Mouse (Mus musculus) CH12.LX (cell line): ENCODE results near the gene Golga3. TPM values are rescaled to one million over a fixed set of nuclear protein-coding genes. Genes with fewer than 3 reads are reported as not detected.

Experiments used
- DNase-seq: peaks from one replicate; pipeline ENCODE4 v3.0.0-alpha.2; 2013; ENCODE audit errors: extremely low read depth
- H3K27ac ChIP-seq: 2 replicates; pipeline ENCODE4 v1.5.1; 2012; ENCODE audit warnings: low read depth, mild to moderate bottlenecking, control low read depth, moderate library complexity; ENCODE audit not compliant: insufficient read depth
- H3K27me3 ChIP-seq: replicated peaks from 2 replicates; pipeline ENCODE3; 2012; ENCODE audit warnings: inconsistent platforms
- H3K36me3 ChIP-seq, 2 experiments: replicated peaks in 1 of 2; 2 replicates each; pipeline versions ENCODE3 to v1.6.1; 2012; ENCODE audit warnings: inconsistent platforms in 1 of 2, low read length in 1 of 2, mild to moderate bottlenecking in 1 of 2, mixed read lengths in 1 of 2, moderate library complexity in 1 of 2; ENCODE audit not compliant: control insufficient read depth in 1 of 2, insufficient read depth in 1 of 2
- H3K4me1 ChIP-seq, 2 experiments: 2 replicates each; pipeline ENCODE4 v1.6.1; 2012; ENCODE audit warnings: inconsistent platforms in 1 of 2, moderate library complexity in 1 of 2; ENCODE audit not compliant: insufficient read depth in 2 of 2, control insufficient read depth in 1 of 2
- H3K4me2 ChIP-seq: 2 replicates; pipeline ENCODE4 v1.6.1; 2012; ENCODE audit warnings: low read depth, mild to moderate bottlenecking, control low read depth; ENCODE audit not compliant: poor library complexity, insufficient read depth, severe bottlenecking
- H3K4me3 ChIP-seq, 3 experiments: fragments of 150-350 bp in 1 of 3; sonication (generic) in 1 of 3; replicated peaks in 1 of 3; 2 replicates each; pipeline versions ENCODE3 to v1.5.1; 2011 to 2012; ENCODE audit warnings: low read depth in 2 of 3, low read length in 2 of 3, mild to moderate bottlenecking in 2 of 3, moderate library complexity in 2 of 3, control low read depth in 1 of 3, improper control_type of control experiment in 1 of 3, inconsistent platforms in 1 of 3, mixed read lengths in 1 of 3; ENCODE audit not compliant: poor library complexity in 1 of 3
- H3K79me2 ChIP-seq: replicated peaks from 2 replicates; pipeline ENCODE4 v1.6.1; 2012; ENCODE audit warnings: mild to moderate bottlenecking, moderate library complexity; ENCODE audit not compliant: control insufficient read depth, poor library complexity, insufficient read depth, severe bottlenecking; ENCODE audit errors: extremely low read depth
- H3K9ac ChIP-seq: 2 replicates; pipeline ENCODE4 v1.6.1; 2012; ENCODE audit warnings: low read depth, mild to moderate bottlenecking, control low read depth, moderate library complexity; ENCODE audit not compliant: insufficient read depth
- H3K9me3 ChIP-seq: replicated peaks from 2 replicates; pipeline ENCODE3; 2012; ENCODE audit warnings: low read length, inconsistent platforms, mixed read lengths
- BHLHE40 ChIP-seq: IDR thresholded peaks from 2 replicates; pipeline ENCODE4 v1.6.1; 2011; ENCODE audit warnings: mild to moderate bottlenecking, low read depth, low read length, improper control_type of control experiment
- CHD1 ChIP-seq: IDR thresholded peaks from 2 replicates; pipeline ENCODE4 v1.6.1; 2012; ENCODE audit warnings: low read depth, low read length, improper control_type of control experiment, inconsistent platforms
- E2F4 ChIP-seq: IDR thresholded peaks from 2 replicates; pipeline ENCODE4 v1.6.1; 2011; ENCODE audit warnings: low read depth, low read length, improper control_type of control experiment; ENCODE audit not compliant: insufficient replicate concordance
- EP300 ChIP-seq: IDR thresholded peaks from 2 replicates; pipeline ENCODE4 v1.6.1; 2011; ENCODE audit warnings: low read length, improper control_type of control experiment
- GABPA ChIP-seq: IDR thresholded peaks from 2 replicates; pipeline ENCODE4 v1.6.1; 2012; ENCODE audit warnings: low read depth, low read length, improper control_type of control experiment, inconsistent platforms; ENCODE audit not compliant: insufficient replicate concordance
- JUN ChIP-seq: IDR thresholded peaks from 2 replicates; pipeline ENCODE4 v1.6.1; 2011; ENCODE audit warnings: low read depth, mild to moderate bottlenecking, low read length, improper control_type of control experiment, moderate library complexity; ENCODE audit not compliant: insufficient read depth
- JUND ChIP-seq: conservative IDR thresholded peaks from 2 replicates; pipeline ENCODE4 v1.6.1; 2011; ENCODE audit warnings: low read depth, low read length, improper control_type of control experiment
- KAT2A ChIP-seq: IDR thresholded peaks from 2 replicates; pipeline ENCODE4 v1.6.1; 2012; ENCODE audit warnings: low read length, improper control_type of control experiment, inconsistent platforms; ENCODE audit not compliant: insufficient replicate concordance
- MEF2A ChIP-seq: IDR thresholded peaks from 2 replicates; pipeline ENCODE4 v1.6.1; 2014; ENCODE audit warnings: low read depth, mild to moderate bottlenecking, inconsistent platforms, low read length, improper control_type of control experiment, borderline replicate concordance
- NRF1 ChIP-seq: IDR thresholded peaks from 2 replicates; pipeline ENCODE4 v1.6.1; 2014; ENCODE audit warnings: low read depth, mild to moderate bottlenecking, inconsistent platforms, low read length, improper control_type of control experiment, moderate library complexity
- PAX5 ChIP-seq: IDR thresholded peaks from 2 replicates; pipeline ENCODE4 v1.6.1; 2012; ENCODE audit warnings: low read length, inconsistent platforms, mixed read lengths
- POLR2A ChIP-seq: IDR thresholded peaks from 2 replicates; pipeline ENCODE4 v1.6.1; 2011; ENCODE audit warnings: low read depth, mild to moderate bottlenecking, improper control_type of control experiment, low read length
- SIN3A ChIP-seq: IDR thresholded peaks from 2 replicates; pipeline ENCODE4 v1.6.1; 2012; ENCODE audit warnings: low read length, improper control_type of control experiment, inconsistent platforms
- SMC3 ChIP-seq: IDR thresholded peaks from 2 replicates; pipeline ENCODE4 v1.6.1; 2011; ENCODE audit warnings: low read depth, low read length, improper control_type of control experiment
- TBP ChIP-seq: conservative IDR thresholded peaks from 2 replicates; pipeline ENCODE4 v1.6.1; 2011; ENCODE audit warnings: low read depth, low read length, improper control_type of control experiment
- TCF12 ChIP-seq: IDR thresholded peaks from 2 replicates; pipeline ENCODE4 v1.6.1; 2014; ENCODE audit warnings: low read depth, mild to moderate bottlenecking, inconsistent platforms, low read length, improper control_type of control experiment
- UBTF ChIP-seq: IDR thresholded peaks from 2 replicates; pipeline ENCODE4 v1.6.1; 2012; ENCODE audit warnings: low read depth, mild to moderate bottlenecking, inconsistent platforms, low read length, improper control_type of control experiment, moderate library complexity
- USF1 ChIP-seq: IDR thresholded peaks from 2 replicates; pipeline ENCODE4 v1.6.1; 2014; ENCODE audit warnings: low read depth, mild to moderate bottlenecking, inconsistent platforms, low read length, improper control_type of control experiment
- USF2 ChIP-seq: conservative IDR thresholded peaks from 2 replicates; pipeline ENCODE4 v1.6.1; 2011; ENCODE audit warnings: low read depth, low read length, improper control_type of control experiment
- ZC3H11A ChIP-seq: IDR thresholded peaks from 2 replicates; pipeline ENCODE4 v1.6.1; 2012; ENCODE audit warnings: low read depth, mild to moderate bottlenecking, inconsistent platforms, low read length, improper control_type of control experiment
- ZKSCAN1 ChIP-seq: IDR thresholded peaks from 2 replicates; pipeline ENCODE4 v1.6.1; 2012; ENCODE audit warnings: low read depth, inconsistent platforms, low read length, improper control_type of control experiment, borderline replicate concordance
- ZNF384 ChIP-seq: IDR thresholded peaks from 2 replicates; pipeline ENCODE4 v1.6.1; 2012; ENCODE audit warnings: low read depth, low read length, improper control_type of control experiment, inconsistent platforms
- dilution Hi-C: fragments of 300-500 bp; cut with MboI; formaldehyde crosslinking; loops from 2 replicates; pipeline ENCODE4 v1.14.3; 2020; ENCODE audit warnings: low sequenced_read_pairs; ENCODE audit not compliant: extremely low pct_unique_long_range_greater_than_20kb, extremely low pct_ligation_motif_present
- in situ Hi-C: fragments of 300-500 bp; cut with MboI; formaldehyde crosslinking; loops from 3 replicates; pipeline ENCODE4 v1.14.3; 2019; ENCODE audit warnings: low sequenced_read_pairs, low pct_ligation_motif_present, low pct_unique_long_range_greater_than_20kb, mixed read lengths
- polyA plus RNA-seq: library from polyadenylated mRNA; unstranded; fragments of >175 nt; gene quantifications from 2 replicates; pipeline ENCODE4 v1.2.1, GENCODE M21; 2012; ENCODE audit warnings: low read depth; ENCODE audit not compliant: insufficient read length
- total RNA-seq, 2 experiments: library from RNA; depleted of rRNA; stranded (reverse); fragments of 300-350 nt in 1 of 2; fragments of >200 nt in 1 of 2; gene quantifications; 2 replicates each; pipeline ENCODE4 v1.2.3; 2012 to 2014

The Golga3 gene
- total and polyA plus RNA-seq, 3 experiments = 10.0 to 18.2 (median 15.7) TPM

GRCm38 (mm10) chr5:110227336-110227883 is 50.9 kb downstream of the Golga3 start:
- dilution Hi-C loops (no loop called here), in situ Hi-C loops (no loop called here)
- H3K27me3 ChIP-seq = no peaks in the 10 kb centered on the region
- H3K4me2 ChIP-seq = no peak overlapping the region
- no peak overlapping the region for H3K27ac ChIP-seq
- peaks cover 8 to 37% of the 10 kb centered on the region in 2 experiments for H3K36me3 ChIP-seq
- no peak overlapping the region for H3K4me3 ChIP-seq
- TF ChIP-seq USF2 = no peak
- no peak for TF ChIP-seq PAX5
- no peak for TF ChIP-seq MEF2A
- TF ChIP-seq KAT2A = no peak
- TF ChIP-seq TBP = no peak
- TF ChIP-seq EP300 = no peak
- TF ChIP-seq GABPA = no peak
- TF ChIP-seq USF1 = no peak
- no peak for DNase-seq
- H3K79me2 ChIP-seq = peaks cover 13% of the 10 kb centered on the region
- no peaks in the 10 kb centered on the region for H3K9me3 ChIP-seq
- H3K9ac ChIP-seq = no peak overlapping the region
- peaks cover 0 to 8% of the 10 kb centered on the region in 2 experiments; a peak in 2 of 4 replicates for H3K4me1 ChIP-seq

DNA sequence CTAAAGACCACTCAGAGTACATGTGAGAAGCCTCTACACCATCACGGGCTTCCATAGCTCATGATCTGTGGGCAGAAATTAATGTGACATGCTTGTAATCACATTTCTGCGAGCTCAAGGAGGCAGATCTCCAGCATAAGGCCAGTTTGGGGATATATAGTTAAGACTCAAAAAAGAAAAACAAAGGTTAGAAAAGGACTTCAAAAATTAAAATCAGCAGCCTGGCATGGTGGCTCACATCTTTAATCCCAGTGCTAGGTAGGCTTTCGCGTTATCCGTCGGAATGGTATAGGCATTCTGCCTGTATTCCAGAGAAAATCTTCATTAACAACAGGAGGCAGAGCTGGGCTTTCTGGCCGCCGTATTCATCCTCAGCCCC is 53.9 kb downstream of the Golga3 start:
- Histone ChIP-seq H3K36me3 (peaks cover 9 to 30% of the 10 kb centered on the region in 2 experiments), H3K27me3 (no peaks in the 10 kb centered on the region), H3K4me3 (peak overlapping the region; percentile 93 to 98 (median 94)), H3K4me2 (peak overlapping the region; percentile 94), H3K4me1 (peaks cover 3 to 22% of the 10 kb centered on the region in 2 experiments), H3K27ac (peak overlapping the region; percentile 43; the same call in 1 of the 2 replicates), H3K9me3 (no peaks in the 10 kb centered on the region), H3K79me2 (peaks cover 30% of the 10 kb centered on the region), H3K9ac (peak overlapping the region; percentile 89)
- DNase-seq = no peak
- TF ChIP-seq NRF1 = no peak
- no peak for TF ChIP-seq MEF2A
- TF ChIP-seq USF1 = no peak
- no peak for TF ChIP-seq E2F4
- no peak for TF ChIP-seq TBP
- no peak for TF ChIP-seq POLR2A
- no peak for TF ChIP-seq UBTF
- no peak for TF ChIP-seq JUN
- TF ChIP-seq CHD1 = no peak
- TF ChIP-seq ZC3H11A = no peak
- no peak for TF ChIP-seq TCF12
- no peak for TF ChIP-seq EP300
- TF ChIP-seq ZKSCAN1 = no peak
- no peak for TF ChIP-seq SMC3
- TF ChIP-seq USF2 = no peak
- TF ChIP-seq BHLHE40 = no peak
- TF ChIP-seq SIN3A = no peak
- no peak for TF ChIP-seq PAX5
- TF ChIP-seq JUND = no peak
- TF ChIP-seq ZNF384 = no peak
- in situ Hi-C loops (no loop called here), dilution Hi-C loops (no loop called here)
